Mouse (Mus musculus) forebrain, postnatal 0 days (tissue): ENCODE results near the gene Chaf1b. TPM values are rescaled to one million over a fixed set of nuclear protein-coding genes. Genes with fewer than 3 reads are reported as not detected.

ENCODE experiments used
- ATAC-seq: fragments of 200-750 bp; cut with Nextera tagmentation; 2 replicates; pipeline ENCODE4 v1.8.0; 2017; ENCODE audit warnings: mild to moderate bottlenecking, moderate library complexity
- DNase-seq: peaks from one replicate; pipeline ENCODE4 v3.0.0-alpha.2; 2015
- H3K27ac ChIP-seq: fragments of 300-500 bp; sonication (generic); 2 replicates; pipeline ENCODE4 v1.5.1; 2014; ENCODE audit warnings: low read depth, mild to moderate bottlenecking, antibody characterized with exemption, low read length, moderate library complexity, mixed read lengths
- H3K27me3 ChIP-seq: fragments of 300-500 bp; sonication (generic); 2 replicates; pipeline ENCODE4 v1.6.1; 2014; ENCODE audit warnings: mild to moderate bottlenecking, low read length, mixed read lengths; ENCODE audit not compliant: insufficient read depth
- H3K36me3 ChIP-seq: fragments of 300-500 bp; sonication (generic); 2 replicates; pipeline ENCODE4 v1.6.1; 2014; ENCODE audit warnings: mild to moderate bottlenecking, moderate library complexity; ENCODE audit not compliant: insufficient read depth
- H3K4me1 ChIP-seq: fragments of 300-500 bp; sonication (generic); 2 replicates; pipeline ENCODE4 v1.6.1; 2014; ENCODE audit warnings: antibody characterized with exemption; ENCODE audit not compliant: insufficient read depth
- H3K4me2 ChIP-seq: fragments of 300-500 bp; sonication (generic); 2 replicates; pipeline ENCODE4 v1.6.1; 2014; ENCODE audit warnings: low read depth, mild to moderate bottlenecking, moderate library complexity
- H3K4me3 ChIP-seq: fragments of 300-500 bp; sonication (generic); 2 replicates; pipeline ENCODE4 v1.5.1; 2014; ENCODE audit warnings: low read depth, low read length, mixed read lengths
- H3K9ac ChIP-seq: fragments of 300-500 bp; sonication (generic); 2 replicates; pipeline ENCODE4 v1.6.1; 2014; ENCODE audit warnings: mild to moderate bottlenecking
- H3K9me3 ChIP-seq: fragments of 300-500 bp; sonication (generic); 2 replicates; pipeline ENCODE4 v1.6.1; 2016; ENCODE audit warnings: low read length
- CTCF ChIP-seq: sonication (generic); IDR thresholded peaks from 2 replicates; pipeline ENCODE4 v1.5.1; 2016; ENCODE audit warnings: antibody characterized with exemption, control low read depth, low read depth
- WGBS: fragments of 180-500 bp; shearing (Covaris S2); extraction: QIAGEN DNeasy Blood & Tissue Kit; methylation state at CpG from one replicate; pipeline ENCODE4 v1.1.7; 2014; 5-methylcytosine and 5-hydroxymethylcytosine counted together
- polyA plus RNA-seq: library from polyadenylated mRNA; unstranded; fragments of >200 nt; fragmentation: Nextera tagmentation; extraction: Ambion mirVana; gene quantifications from 2 replicates; pipeline ENCODE4 v1.2.1, GENCODE M21; 2015
- total RNA-seq: library from RNA; depleted of rRNA; stranded (reverse); fragments of >200 nt; gene quantifications from 2 replicates; pipeline ENCODE4 v1.2.3, GENCODE M21; 2014

Chaf1b gene
- total and polyA plus RNA-seq, 2 experiments from 2014 or later, result 13.5 to 21.1 TPM

- DNase-seq, result no peak
- H3K4me1 ChIP-seq, result no peaks in the 10 kb centered on the region
- peaks cover 11% of the 10 kb centered on the region; the same call in 1 of the 2 replicates for H3K27me3 ChIP-seq
- 24% methylated on average over 13 of the region's 13 CpGs for WGBS
- H3K4me3 ChIP-seq, result no peak overlapping the region
- no peak for TF ChIP-seq CTCF
- no peak overlapping the region for H3K4me2 ChIP-seq
- no peaks in the 10 kb centered on the region for H3K9me3 ChIP-seq
- H3K9ac ChIP-seq, result no peak overlapping the region
- H3K27ac ChIP-seq, result no peak overlapping the region
- H3K36me3 ChIP-seq, result no peaks in the 10 kb centered on the region
- ATAC-seq, result no peak
Observed at GRCm38 (mm10) chr16:93934588-93934987, 50.9 kb downstream of the Chaf1b start.

DNA sequence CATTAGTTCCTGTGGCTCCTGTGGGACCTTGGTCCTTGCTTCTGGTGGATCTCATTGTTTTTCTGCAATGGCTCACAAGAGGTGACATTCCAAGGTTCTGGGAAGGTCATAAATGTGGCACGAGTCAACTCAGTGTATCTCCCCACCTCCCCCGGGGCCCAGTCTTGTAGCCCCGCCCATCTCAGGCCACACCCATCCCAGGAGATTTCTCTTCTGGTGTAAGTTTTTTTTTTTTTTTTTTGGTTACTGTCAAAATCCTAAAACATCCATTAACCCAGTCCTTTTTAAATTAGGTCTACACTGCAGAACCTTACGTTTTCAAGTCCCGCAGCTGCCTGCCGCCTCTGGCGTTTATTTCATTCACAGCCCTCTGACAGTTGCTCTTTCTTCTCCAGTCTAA lies 51.3 kb downstream of the Chaf1b start:
- Histone ChIP-seq H3K9ac (no peak overlapping the region), H3K4me3 (no peak overlapping the region), H3K4me1 (no peaks in the 10 kb centered on the region), H3K4me2 (no peak overlapping the region), H3K27ac (no peak overlapping the region), H3K9me3 (no peaks in the 10 kb centered on the region), H3K27me3 (peaks cover 11% of the 10 kb centered on the region; the same call in 1 of the 2 replicates), H3K36me3 (no peaks in the 10 kb centered on the region)
- TF ChIP-seq CTCF, result no peak
- ATAC-seq (no peak), DNase-seq (no peak)
- WGBS, result 19% methylated on average over 7 of the region's 7 CpGs

- peak overlapping the region; percentile 24 for H3K4me3 ChIP-seq
Observed at GRCm38 (mm10) chr16:93938400-93938846, 54.7 kb downstream of the Chaf1b start.

DNA sequence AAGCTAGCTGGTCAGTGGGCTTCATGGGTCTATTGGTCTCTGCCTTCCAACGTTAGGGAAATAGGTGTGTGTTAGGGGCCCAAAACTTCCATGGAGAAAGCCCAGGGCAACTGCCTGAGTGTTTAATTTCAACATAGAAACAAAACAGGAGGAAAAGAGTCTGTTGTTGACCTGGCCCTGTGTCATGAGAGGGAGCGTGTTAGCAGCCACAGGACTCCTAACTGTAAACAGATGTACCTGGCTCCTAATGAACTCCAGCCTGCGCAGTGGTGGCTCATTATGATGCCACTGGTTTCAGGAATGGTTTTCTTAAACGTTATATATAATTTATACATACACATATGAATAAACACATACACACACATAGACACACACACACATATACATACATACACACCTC lies 56.3 kb downstream of the Chaf1b start:
- H3K27me3 ChIP-seq, result peaks cover 8% of the 10 kb centered on the region; the same call in 1 of the 2 replicates
- H3K4me1 ChIP-seq, result no peaks in the 10 kb centered on the region
- no peak overlapping the region for H3K27ac ChIP-seq
- DNase-seq, result no peak
- no peaks in the 10 kb centered on the region for H3K9me3 ChIP-seq
- no peak overlapping the region for H3K9ac ChIP-seq
- no peak overlapping the region for H3K4me2 ChIP-seq
- ATAC-seq, result no peak
- no peaks in the 10 kb centered on the region for H3K36me3 ChIP-seq
- WGBS, result 86% methylated on average over 4 of the region's 4 CpGs
- no peak for TF ChIP-seq CTCF
- H3K4me3 ChIP-seq, result no peak overlapping the region

More at GRCm38 (mm10) chr16:93938400-93938846, 54.7 kb downstream of the Chaf1b start:
- Histone ChIP-seq H3K27ac (no peak overlapping the region), H3K36me3 (no peaks in the 10 kb centered on the region), H3K4me1 (no peaks in the 10 kb centered on the region), H3K27me3 (peaks cover 11% of the 10 kb centered on the region; the same call in 1 of the 2 replicates), H3K4me2 (peak overlapping the region; percentile 44), H3K9me3 (no peaks in the 10 kb centered on the region), H3K9ac (no peak overlapping the region)
- TF ChIP-seq CTCF, result peak; percentile 87
- DNase-seq (peak; percentile 92), ATAC-seq (no peak)
- 10% methylated on average over 16 of the region's 16 CpGs for WGBS

DNA sequence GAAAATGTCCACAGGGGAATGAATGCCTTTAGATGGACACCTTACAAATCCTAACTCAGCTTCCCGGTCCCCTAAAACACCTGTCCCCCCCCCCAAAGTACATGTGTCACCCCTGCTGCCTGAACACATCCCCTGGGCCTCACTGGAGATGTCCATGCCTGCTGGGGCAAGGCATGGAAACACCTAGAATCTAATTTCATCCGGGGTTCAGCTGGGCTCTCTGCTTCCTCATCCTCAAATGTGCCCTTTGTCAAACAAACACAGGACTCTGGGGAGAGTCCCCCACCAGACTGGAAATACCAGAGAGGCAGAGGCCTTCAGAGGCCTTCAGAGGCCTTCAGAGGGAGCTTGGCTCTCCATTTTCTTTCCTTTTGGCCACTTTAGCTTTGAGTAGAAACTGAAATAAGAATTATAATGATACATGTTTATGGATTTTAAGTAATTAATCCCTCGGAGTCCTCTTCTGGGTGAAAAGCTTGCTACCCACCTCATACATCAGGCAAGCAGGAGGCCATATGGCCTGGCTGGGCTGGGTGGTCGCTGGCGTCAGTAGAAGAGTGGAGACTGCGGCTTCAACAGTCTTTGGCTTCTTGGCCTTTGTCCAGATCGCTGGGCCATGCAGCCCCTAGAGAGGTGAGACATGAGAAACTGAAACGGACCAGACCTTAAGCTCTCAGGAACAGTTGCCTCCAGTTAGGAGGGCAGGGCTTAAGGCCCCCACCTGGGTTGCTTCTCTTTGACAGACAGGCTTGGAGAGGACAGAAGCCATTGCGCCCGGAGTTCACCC lies 58.3 kb downstream of the Chaf1b start:
- no peak overlapping the region for H3K9ac ChIP-seq
- H3K27me3 ChIP-seq, result no peaks in the 10 kb centered on the region
- 79% methylated on average over 10 of the region's 10 CpGs for WGBS
- no peak overlapping the region for H3K27ac ChIP-seq
- no peak overlapping the region for H3K4me2 ChIP-seq
- H3K36me3 ChIP-seq, result no peaks in the 10 kb centered on the region
- DNase-seq (no peak), ATAC-seq (no peak)
- H3K4me3 ChIP-seq, result no peak overlapping the region
- no peak for TF ChIP-seq CTCF
- H3K9me3 ChIP-seq, result no peaks in the 10 kb centered on the region
- H3K4me1 ChIP-seq, result no peaks in the 10 kb centered on the region

GRCm38 (mm10) chr16:93942796-93943502 lies 59.2 kb downstream of the Chaf1b start:
- Histone ChIP-seq H3K27me3 (no peaks in the 10 kb centered on the region), H3K36me3 (no peaks in the 10 kb centered on the region), H3K4me1 (no peaks in the 10 kb centered on the region), H3K9ac (no peak overlapping the region), H3K4me3 (no peak overlapping the region), H3K4me2 (no peak overlapping the region), H3K9me3 (no peaks in the 10 kb centered on the region), H3K27ac (no peak overlapping the region)
- no peak for ATAC-seq
- peak; percentile 15; the same call in 1 of the 2 replicates for TF ChIP-seq CTCF
- 92% methylated on average over 10 of the region's 10 CpGs for WGBS
- no peak for DNase-seq

GRCm38 (mm10) chr16:93944301-93944700 lies 60.6 kb downstream of the Chaf1b start:
- TF ChIP-seq CTCF, result no peak
- H3K27ac ChIP-seq, result no peak overlapping the region
- H3K36me3 ChIP-seq, result no peaks in the 10 kb centered on the region
- no peak overlapping the region for H3K9ac ChIP-seq
- no peaks in the 10 kb centered on the region for H3K27me3 ChIP-seq
- ATAC-seq (no peak), DNase-seq (no peak)
- no peak overlapping the region for H3K4me2 ChIP-seq
- 80% methylated on average over 6 of the region's 6 CpGs for WGBS
- no peaks in the 10 kb centered on the region for H3K4me1 ChIP-seq
- no peak overlapping the region for H3K4me3 ChIP-seq
- no peaks in the 10 kb centered on the region for H3K9me3 ChIP-seq
